Mouse (Mus musculus): ENCODE measurements around the gene Tusc2. TPM values are rescaled to one million over a fixed set of nuclear protein-coding genes. Genes with fewer than 3 reads are reported as not detected.

Gene Tusc2
- total and polyA plus RNA-seq, 2 experiments = 22.6 to 52.8 TPM

DNA sequence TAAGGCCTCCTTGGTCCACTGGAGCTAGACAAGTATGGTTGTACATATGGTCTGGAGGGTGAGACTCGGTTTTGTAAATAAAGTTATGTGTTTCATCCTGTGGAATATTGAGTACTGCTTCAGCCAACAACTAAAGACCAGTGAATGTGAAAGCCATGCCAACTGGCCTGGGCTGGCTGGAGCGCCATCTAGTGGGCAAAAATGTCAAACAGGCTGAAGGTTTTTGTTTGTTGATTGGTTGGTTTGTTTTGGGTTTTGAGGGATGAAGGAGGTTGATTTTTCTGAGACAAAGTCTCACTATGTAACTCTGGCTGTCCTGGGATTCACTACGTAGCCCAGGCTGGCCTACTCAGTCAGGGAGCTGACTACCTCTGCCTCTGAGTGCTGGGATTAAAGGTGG, 17.5 kb upstream of the Tusc2 start:
- Histone ChIP-seq H3K79me2 (ENCODE audit: control insufficient read depth, insufficient read depth, low read length) (no peaks in the 10 kb centered on the region), H3K36me3 (ENCODE audit: control insufficient read depth, insufficient read depth, low read length) (no peaks in the 10 kb centered on the region), H3K4me3 (ENCODE audit: insufficient read depth, low read depth, low read length) (no peak overlapping the region), H3K27me3 (ENCODE audit: control insufficient read depth, insufficient read depth, low read length) (no peaks in the 10 kb centered on the region), H3K27ac (replicated peaks; ENCODE audit: insufficient read depth, low read depth, low read length) (no peak overlapping the region), H3K4me1 (ENCODE audit: control insufficient read depth, insufficient read depth, low read length) (peaks cover 7% of the 10 kb centered on the region; the same call in 1 of the 2 replicates), H3K9ac (ENCODE audit: low read depth, low read length) (no peak overlapping the region)
- WGBS = 7% methylated on average over 3 of the region's 3 CpGs
- TF ChIP-seq POLR2A (IDR thresholded peaks at IDR 0.05; ENCODE audit: extremely low read depth, insufficient read depth, low read length) (no peak), CTCF (IDR thresholded peaks at IDR 0.05; ENCODE audit: low read depth, low read length) (peak; percentile 92)
- DNase-seq (ENCODE audit: extremely low read depth, low read depth, low spot score) = peak; percentile 59

DNA sequence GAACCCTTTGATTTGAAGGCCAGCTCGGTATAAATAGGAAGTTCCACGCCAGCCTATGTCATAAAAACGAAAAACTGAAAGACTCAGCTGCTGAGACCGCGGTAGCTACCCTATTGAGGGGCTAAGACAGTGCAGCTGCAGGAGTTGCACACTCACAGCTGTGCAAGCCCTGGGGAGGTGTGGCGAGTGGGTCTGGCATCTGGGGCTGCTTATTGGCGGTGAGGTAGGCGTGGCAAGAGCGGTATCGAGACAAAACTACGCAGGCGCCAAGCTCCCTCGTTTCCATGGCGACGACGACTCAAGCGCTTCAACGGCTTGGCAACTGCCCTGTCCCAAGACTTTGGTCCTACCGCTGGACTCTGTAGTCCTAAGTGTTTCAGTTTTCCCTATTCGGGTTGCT, 16.0 kb upstream of the Tusc2 start, which contains the start of gene Zmynd10:
Zmynd10 (plus strand) TSS at position 273 of the 400 bp plus-strand sequence.
- H3K27ac ChIP-seq (replicated peaks; ENCODE audit: insufficient read depth, low read depth, low read length) = no peak within 1 kb of the TSS

DNA sequence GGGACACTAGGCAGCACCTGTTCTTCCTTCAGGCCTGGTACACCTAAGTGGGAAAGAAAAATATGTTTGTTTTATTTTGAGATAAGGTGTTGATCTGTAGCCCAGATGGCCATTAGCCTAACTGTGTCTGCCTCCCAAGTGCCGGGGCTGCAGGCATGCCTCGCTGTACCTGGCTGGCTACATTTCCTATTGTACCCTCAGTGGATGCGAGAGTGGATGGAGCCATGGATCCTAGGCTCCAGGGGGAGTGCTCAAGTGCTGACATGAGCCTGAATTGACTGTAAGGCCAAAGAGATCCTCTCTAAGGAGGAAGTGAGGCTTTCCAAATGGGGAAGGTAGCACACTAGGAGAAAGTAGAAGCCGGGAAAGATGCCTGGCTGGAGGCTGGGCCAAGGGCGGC, 15.1 kb upstream of the Tusc2 start:
- TF ChIP-seq CTCF (IDR thresholded peaks at IDR 0.05; ENCODE audit: low read depth, low read length) = no peak
- no peak for TF ChIP-seq POLR2A (IDR thresholded peaks at IDR 0.05; ENCODE audit: extremely low read depth, insufficient read depth, low read length)
- H3K27ac ChIP-seq (replicated peaks; ENCODE audit: insufficient read depth, low read depth, low read length) = no peak overlapping the region
- no peaks in the 10 kb centered on the region for H3K79me2 ChIP-seq (ENCODE audit: control insufficient read depth, insufficient read depth, low read length)
- H3K27me3 ChIP-seq (ENCODE audit: control insufficient read depth, insufficient read depth, low read length) = no peaks in the 10 kb centered on the region
- H3K4me3 ChIP-seq (ENCODE audit: insufficient read depth, low read depth, low read length) = no peak overlapping the region
- no peak overlapping the region for H3K9ac ChIP-seq (ENCODE audit: low read depth, low read length)
- H3K4me1 ChIP-seq (ENCODE audit: control insufficient read depth, insufficient read depth, low read length) = peaks cover 8% of the 10 kb centered on the region; the same call in 1 of the 2 replicates
- WGBS = 82% methylated on average over 5 of the region's 5 CpGs
- H3K36me3 ChIP-seq (ENCODE audit: control insufficient read depth, insufficient read depth, low read length) = no peaks in the 10 kb centered on the region
- DNase-seq (ENCODE audit: extremely low read depth, low read depth, low spot score) = no peak

More for the DNA sequence above, 16.0 kb upstream of the Tusc2 start, which contains the start of gene Zmynd10:
- no peaks in the 10 kb centered on the region for H3K36me3 ChIP-seq (ENCODE audit: control insufficient read depth, insufficient read depth, low read length)
- H3K4me1 ChIP-seq (ENCODE audit: control insufficient read depth, insufficient read depth, low read length) = peaks cover 11% of the 10 kb centered on the region; the same call in 1 of the 2 replicates
- H3K79me2 ChIP-seq (ENCODE audit: control insufficient read depth, insufficient read depth, low read length) = no peaks in the 10 kb centered on the region
- H3K9ac ChIP-seq (ENCODE audit: low read depth, low read length) = no peak within 1 kb of the TSS
- no peaks in the 10 kb centered on the region for H3K27me3 ChIP-seq (ENCODE audit: control insufficient read depth, insufficient read depth, low read length)
- H3K4me3 ChIP-seq (ENCODE audit: insufficient read depth, low read depth, low read length) = no peak within 1 kb of the TSS
- WGBS = 26% methylated on average over 20 of the region's 20 CpGs
- no peak for TF ChIP-seq CTCF (IDR thresholded peaks at IDR 0.05; ENCODE audit: low read depth, low read length)
- no peak for TF ChIP-seq POLR2A (IDR thresholded peaks at IDR 0.05; ENCODE audit: extremely low read depth, insufficient read depth, low read length)
- peak; percentile 80 for DNase-seq (ENCODE audit: extremely low read depth, low read depth, low spot score)

DNA sequence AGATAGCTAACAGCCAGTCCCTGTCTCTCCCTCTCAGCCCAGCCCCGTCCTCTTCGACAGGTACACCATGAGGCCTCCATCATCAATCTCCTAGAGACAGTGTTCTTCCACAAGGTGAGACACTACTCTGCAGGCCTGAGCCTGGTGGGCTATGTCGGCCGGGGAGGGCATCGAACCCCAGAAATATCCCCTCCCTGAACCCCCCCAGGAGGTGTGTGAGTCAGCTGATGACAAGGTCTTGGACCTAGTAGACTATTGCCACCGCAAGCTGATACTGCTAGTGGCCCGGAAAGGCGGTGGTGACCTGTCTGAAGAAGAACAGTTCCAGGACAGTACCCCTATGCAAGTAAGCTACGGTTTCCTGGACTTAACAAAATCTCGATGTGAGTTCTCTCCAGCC, 14.2 kb upstream of the Tusc2 start:
- H3K9ac ChIP-seq (ENCODE audit: low read depth, low read length) = no peak overlapping the region
- WGBS = 91% methylated on average over 10 of the region's 10 CpGs
- H3K4me3 ChIP-seq (ENCODE audit: insufficient read depth, low read depth, low read length) = no peak overlapping the region
- no peak for TF ChIP-seq POLR2A (IDR thresholded peaks at IDR 0.05; ENCODE audit: extremely low read depth, insufficient read depth, low read length)
- TF ChIP-seq CTCF (IDR thresholded peaks at IDR 0.05; ENCODE audit: low read depth, low read length) = no peak
- H3K4me1 ChIP-seq (ENCODE audit: control insufficient read depth, insufficient read depth, low read length) = peaks cover 11% of the 10 kb centered on the region; the same call in 1 of the 2 replicates
- no peaks in the 10 kb centered on the region for H3K79me2 ChIP-seq (ENCODE audit: control insufficient read depth, insufficient read depth, low read length)
- no peak overlapping the region for H3K27ac ChIP-seq (replicated peaks; ENCODE audit: insufficient read depth, low read depth, low read length)
- no peaks in the 10 kb centered on the region for H3K27me3 ChIP-seq (ENCODE audit: control insufficient read depth, insufficient read depth, low read length)
- no peak for DNase-seq (ENCODE audit: extremely low read depth, low read depth, low spot score)
- H3K36me3 ChIP-seq (ENCODE audit: control insufficient read depth, insufficient read depth, low read length) = no peaks in the 10 kb centered on the region

GRCm38 (mm10) chr9:107549297-107550074, 13.6 kb upstream of the Tusc2 start:
- TF ChIP-seq CTCF (IDR thresholded peaks at IDR 0.05; ENCODE audit: low read depth, low read length) (no peak), POLR2A (IDR thresholded peaks at IDR 0.05; ENCODE audit: extremely low read depth, insufficient read depth, low read length) (no peak)
- H3K9ac ChIP-seq (ENCODE audit: low read depth, low read length) = no peak overlapping the region
- DNase-seq (ENCODE audit: extremely low read depth, low read depth, low spot score) = no peak
- no peaks in the 10 kb centered on the region for H3K27me3 ChIP-seq (ENCODE audit: control insufficient read depth, insufficient read depth, low read length)
- no peaks in the 10 kb centered on the region for H3K36me3 ChIP-seq (ENCODE audit: control insufficient read depth, insufficient read depth, low read length)
- no peak overlapping the region for H3K4me3 ChIP-seq (ENCODE audit: insufficient read depth, low read depth, low read length)
- no peaks in the 10 kb centered on the region for H3K79me2 ChIP-seq (ENCODE audit: control insufficient read depth, insufficient read depth, low read length)
- H3K4me1 ChIP-seq (ENCODE audit: control insufficient read depth, insufficient read depth, low read length) = peaks cover 13% of the 10 kb centered on the region; the same call in 1 of the 2 replicates
- H3K27ac ChIP-seq (replicated peaks; ENCODE audit: insufficient read depth, low read depth, low read length) = no peak overlapping the region
- WGBS = 93% methylated on average over 20 of the region's 20 CpGs
